Mouse (Mus musculus): Measurements from ENCODE around the gene Sh3gl2.

- TF ChIP-seq CTCF (IDR thresholded peaks at IDR 0.05; ENCODE audit: borderline replicate concordance, control insufficient read depth, extremely low read depth, insufficient read depth, low read length, poor library complexity), result no peak
- TF ChIP-seq POLR2A (IDR thresholded peaks at IDR 0.05; ENCODE audit: control insufficient read depth, extremely low read depth, insufficient read depth, low read length, poor library complexity), result no peak
Measured at GRCm38 (mm10) chr4:85398765-85399164, 193.8 kb downstream of the Sh3gl2 start.

Data from thymus, adult 2 months (tissue).